Mouse (Mus musculus): ENCODE results near the gene Mapkapk3.
A peak's percentile ranks its signal among the peaks of the same experiment; 100 is the strongest.

Mapkapk3 gene

DNA sequence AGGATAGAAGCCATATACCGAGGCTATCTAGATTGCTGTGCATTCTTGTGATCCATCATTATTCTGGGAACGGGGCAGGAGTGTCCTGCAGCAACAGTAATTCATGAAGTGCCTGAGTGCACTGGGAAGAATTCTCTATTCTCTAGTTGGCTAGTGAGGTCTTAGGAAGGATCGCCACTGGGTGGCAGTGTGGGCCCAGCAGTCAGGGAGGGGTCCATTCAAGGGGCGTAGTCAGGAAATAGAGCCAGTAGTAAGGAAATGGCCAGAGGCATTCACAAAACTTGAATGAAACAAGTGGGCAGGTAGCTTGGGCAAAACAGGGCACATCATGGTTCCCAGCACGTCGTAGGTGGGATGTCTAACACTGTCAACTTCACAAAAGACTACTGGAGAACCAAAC is 4.6 kb upstream of the Mapkapk3 start:
- DNase-seq (ENCODE audit: low read depth in 2 of 2, low spot score in 2 of 2) = peak; percentile 59 to 81

DNA sequence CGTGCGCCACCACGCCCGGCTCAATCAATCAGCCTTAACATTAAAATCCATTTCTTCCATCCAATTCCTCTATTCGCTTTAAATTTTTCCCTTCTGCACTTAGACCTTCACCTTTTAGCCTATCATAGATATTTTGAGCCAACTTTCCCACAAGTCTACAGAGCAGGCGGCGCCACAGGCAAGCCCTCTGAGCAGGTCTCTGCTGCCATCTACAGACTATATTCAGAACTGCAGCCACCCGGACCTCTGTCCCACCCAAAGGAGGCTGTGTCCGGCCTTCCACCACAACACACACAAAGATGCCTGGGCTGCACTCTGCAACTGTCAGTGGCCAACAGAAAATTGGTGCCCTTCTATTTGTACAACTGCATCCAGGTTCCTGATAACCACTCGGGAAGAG is 1.2 kb upstream of the Mapkapk3 start:
- peak; percentile 71 to 72 for DNase-seq (ENCODE audit: low read depth in 2 of 2, low spot score in 2 of 2)

DNA sequence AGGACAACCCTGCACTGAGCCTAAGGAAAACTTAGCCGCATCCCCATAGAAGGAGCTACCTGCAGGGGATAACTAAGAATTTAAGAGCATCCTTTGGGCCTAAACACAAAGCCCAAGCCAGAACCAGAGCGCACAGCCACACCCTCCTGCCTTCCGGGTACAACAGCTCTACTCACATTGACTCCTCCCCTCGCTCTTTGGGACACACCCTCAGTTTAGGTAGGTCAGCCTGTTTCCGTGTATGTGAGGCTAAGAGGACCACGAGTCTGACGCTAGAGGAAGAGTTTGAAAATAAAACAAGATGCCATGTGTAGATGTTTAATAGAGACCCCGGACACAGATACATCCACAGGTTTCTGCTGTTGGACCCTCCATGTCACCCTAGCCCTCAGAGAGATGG is 966 bp downstream of the Mapkapk3 start:
- DNase-seq (ENCODE audit: low read depth in 2 of 2, low spot score in 2 of 2) = peak; percentile 55 to 68

DNA sequence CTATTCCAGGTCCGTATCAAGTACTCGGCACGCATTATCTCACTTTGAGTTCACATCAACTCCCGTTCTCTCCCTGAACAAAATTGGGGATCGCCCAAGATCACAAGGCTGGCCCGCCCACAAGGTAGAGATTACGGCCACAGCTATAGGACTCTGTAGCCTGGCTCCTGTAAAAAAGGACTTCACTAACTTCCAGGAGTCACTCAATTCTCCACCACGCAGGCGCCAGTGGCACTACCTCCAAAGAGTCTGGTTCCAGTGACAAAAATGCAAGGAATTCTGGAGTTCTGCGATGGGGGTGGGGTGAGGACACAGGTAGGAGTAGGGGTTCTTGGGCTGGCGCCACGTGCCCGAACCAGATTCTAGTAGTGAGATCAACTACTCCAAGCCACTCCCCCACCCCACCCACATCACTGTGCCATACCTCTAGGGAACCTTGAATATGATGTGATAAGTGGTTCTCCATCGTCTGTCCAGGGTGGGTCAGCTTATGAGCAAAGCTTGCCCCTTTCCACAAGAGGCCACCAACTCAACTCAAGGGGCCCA is 1.5 kb downstream of the Mapkapk3 start:
- DNase-seq (ENCODE audit: low read depth in 2 of 2, low spot score in 2 of 2) = no peak

DNA sequence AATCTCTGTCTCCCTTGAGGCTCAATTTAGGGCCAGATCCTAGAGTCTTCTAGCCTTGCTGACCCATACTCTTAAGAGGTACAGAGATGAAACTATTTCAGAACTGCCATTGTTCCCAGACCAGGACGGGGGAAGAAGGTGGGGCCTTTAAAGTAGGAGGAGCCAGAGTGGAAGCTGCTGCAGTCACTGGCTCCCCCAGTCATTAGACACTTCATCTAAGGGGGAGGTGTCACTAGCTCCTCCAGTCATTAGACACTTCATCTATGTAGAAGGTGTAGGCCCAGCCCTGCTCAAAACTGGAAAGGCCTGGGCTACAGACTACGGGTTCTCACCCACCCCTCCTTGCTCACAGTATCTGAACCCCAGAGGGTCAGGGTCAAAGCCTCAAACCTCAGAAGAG is 2.4 kb downstream of the Mapkapk3 start:
- DNase-seq (ENCODE audit: low read depth in 2 of 2, low spot score in 2 of 2) = no peak

DNA sequence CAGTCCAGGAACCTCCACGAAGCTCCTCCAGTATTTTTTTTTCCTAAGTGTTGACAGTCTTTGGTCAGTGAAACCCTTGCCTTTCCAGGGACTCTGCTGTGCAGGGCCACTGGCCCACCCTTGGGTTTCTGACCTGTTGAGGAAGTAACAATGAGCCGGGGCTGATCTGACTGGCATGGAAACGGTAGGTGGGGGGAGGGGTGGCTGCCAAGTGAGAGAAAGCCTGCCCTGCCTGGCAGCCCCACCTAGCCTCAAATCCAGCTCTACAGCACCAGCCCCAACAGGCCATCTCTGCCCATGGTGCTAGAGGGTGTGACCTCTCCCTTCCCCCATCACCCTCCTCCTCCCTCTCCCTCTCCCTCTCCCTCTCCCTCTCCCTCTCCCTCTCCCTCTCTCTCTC is 4.7 kb downstream of the Mapkapk3 start:
- DNase-seq (ENCODE audit: low read depth in 2 of 2, low spot score in 2 of 2) = no peak

DNA sequence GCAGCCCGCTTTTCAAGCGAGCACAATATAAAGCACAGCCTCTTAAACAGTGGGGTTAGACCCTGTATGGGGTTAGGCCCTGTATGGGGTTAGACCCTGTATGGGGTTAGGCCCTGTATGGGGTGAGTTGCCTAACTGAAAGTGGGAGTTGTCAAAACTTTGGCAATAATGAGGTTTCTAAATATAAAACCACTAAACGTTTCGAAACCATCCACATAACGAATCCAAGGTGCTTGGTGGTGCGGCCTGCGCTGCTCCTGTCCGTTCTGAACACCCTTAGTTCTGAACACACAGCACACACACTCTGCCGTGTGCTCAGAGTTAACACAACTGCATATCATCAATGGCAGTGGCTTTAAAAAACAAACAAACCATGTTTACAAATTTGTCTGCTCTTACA is 6.7 kb downstream of the Mapkapk3 start:
- DNase-seq (ENCODE audit: low read depth in 2 of 2, low spot score in 2 of 2) = no peak

DNA sequence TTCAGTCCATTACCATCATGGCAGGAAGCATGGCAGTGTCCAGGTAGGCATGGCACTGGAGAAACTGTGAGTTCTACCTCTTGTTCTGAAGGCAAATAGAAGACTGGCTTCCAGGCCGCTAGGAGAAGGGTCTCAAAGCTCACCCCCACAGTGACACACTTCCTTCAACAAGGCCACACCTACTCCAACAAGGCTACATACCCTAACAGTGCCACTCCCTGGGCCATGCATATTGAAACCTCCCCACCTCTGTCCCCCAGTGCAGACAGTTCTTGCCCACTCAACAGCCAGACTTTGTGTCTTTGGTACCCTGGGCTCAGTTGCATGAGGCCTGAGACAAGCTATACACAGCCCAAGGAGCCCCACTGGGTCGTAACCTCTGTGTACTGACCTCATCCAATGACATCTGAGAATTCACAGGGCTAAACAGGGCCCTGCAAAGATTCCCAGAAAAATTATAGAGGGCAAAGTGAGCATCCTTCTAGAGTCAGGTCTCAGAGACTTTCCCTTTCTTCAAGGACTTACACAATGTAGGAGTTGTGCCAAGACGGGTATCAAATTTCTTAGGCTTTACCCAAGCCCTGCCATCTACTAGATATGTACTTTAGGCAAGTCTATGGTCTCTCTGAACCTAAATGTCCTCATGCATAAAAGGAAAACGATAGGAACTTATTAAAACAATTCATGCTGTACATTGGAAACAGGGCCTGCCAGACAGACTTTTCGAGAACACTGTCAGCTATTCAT is 8.3 kb downstream of the Mapkapk3 start:
- DNase-seq (ENCODE audit: low read depth in 2 of 2, low spot score in 2 of 2) = no peak

DNA sequence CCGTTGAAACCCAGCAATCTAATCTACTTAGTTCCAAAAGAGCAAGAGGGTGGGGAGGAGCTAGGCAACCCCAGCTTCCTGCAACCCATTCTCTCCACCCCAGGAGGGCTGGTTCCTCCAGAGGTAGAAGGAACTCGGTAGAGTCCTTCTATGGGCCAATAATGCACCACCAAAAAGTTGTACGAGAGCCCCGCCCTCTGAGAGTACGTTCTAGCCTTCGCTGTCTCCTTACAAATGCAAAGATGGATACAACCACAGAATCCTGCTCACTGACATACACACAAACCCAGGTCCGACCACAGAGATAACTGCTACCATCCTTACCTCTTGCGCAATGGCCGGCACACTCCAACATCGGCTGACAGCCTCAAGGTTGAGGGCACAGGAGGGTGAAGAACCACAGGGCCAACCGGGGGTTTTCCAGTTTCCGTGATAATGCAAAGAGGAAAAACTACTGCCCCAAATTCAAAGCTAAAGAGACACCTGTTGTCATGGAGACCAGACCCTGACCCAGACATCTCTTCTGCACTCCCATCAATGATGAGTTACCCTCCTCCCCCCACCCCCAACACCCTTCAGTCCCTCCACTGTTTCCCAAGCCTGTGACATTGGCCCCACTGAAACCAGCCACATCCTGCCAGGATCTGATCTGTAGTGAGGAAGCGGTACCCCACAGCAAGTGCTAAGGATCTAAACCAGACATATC is 9.2 kb downstream of the Mapkapk3 start:
- DNase-seq (ENCODE audit: low read depth in 2 of 2, low spot score in 2 of 2) = peak in 1 of 2 experiments; percentile 30

DNA sequence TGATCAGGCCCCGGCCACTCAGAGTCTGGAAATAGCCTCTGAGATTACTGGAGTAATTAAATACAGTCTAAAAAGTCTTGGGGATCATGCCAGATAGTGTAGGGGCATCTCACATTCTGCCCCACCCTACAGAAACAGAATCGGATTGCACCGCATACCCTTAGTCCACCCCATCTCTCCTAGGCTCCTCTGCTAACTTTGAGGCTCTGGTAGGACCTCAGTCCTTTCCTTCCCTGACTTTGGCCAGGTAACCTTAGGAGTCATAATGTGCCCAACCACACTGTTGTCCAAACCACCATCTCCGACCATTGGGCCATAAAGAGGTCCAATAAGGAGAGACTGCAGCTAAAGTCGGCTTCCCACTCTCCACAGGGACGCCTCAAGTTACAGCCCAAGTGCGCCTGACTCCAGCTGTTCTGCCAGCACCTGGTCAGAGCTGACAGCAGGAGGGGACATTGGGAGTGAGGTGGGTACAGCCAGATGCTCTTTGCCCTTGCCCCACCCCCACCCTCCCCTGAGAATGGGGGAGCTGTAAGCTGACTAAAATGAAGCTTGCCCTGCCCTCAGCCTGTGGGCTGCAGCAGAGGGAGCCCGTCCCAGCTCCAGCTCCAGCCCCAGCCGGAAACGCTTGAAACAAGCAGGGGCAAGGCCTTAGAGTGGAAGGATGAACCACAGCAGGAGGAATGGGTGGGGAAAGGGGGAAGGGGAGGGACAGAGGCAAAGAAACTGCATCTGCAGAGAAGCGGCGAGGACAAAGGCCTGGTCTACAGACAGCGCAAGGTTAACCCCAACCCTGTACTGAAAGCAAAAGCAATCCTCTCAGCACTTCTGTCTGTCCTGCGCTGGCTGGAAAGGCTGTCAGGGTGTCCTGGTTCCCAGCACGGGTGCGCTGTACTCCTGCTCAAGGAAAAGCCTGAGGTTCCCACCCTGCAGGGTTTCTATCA is 10.0 kb downstream of the Mapkapk3 start:
- no peak for DNase-seq (ENCODE audit: low read depth in 2 of 2, low spot score in 2 of 2)

DNA sequence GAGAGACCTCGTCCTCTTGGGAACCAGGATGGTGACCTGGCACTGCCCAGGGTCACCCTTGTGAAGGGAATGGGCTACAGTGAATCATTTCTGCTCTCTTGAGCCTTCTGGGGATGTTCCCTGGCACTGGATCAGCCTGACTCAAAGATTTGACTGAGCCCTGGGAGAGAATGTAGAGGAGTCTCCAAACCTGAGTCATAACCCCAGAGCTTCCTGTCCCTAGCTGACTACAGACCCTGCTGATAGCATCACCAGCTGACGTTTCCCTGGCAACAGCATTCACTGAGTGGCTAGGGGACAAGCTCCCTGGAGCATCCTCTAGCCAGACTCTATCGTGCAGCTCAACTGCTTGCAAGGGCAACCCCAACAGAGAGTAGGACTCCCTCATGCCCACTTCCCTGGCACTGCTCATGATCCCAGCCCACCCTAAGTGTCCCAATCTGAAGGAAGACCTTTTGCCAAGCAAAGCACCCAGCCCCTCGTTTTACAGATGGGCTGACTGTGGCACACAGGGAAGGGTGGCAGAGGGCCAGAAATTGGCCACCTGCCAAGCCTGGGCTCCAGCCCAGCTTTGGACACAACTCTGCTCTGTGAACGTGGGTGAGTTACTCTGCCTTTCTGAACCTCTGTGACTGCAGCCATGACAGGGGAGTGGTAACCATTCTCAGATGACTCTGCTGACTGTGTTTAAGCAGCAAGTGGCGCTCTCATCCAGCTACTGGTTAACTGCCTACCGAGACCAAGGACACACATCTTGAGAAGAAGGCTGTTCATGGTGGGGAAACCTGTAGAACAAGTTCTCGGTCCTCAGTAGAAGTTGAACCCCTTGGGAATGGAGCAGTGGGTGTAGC is 10.9 kb downstream of the Mapkapk3 start:
- DNase-seq (ENCODE audit: low read depth in 2 of 2, low spot score in 2 of 2) = no peak

DNA sequence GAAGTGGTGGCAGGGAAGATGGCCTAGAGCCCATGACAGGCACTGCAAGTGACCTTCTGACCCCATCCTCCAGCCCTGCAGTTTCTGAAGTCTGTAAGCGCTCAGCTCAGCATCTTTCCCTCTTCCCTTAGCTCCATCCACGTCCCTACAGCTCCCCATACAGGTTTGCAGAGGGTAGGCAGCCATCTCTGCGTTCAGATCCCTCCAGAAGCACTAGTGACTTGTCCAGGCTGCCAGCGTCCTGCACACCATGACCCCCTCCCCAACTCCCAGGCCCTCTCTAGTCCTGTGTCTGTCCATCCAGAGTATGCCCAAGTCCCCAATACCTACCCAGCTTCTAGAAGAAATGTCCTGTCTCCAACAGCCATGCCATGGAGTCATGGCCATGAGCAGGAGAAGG is 11.6 kb downstream of the Mapkapk3 start:
- DNase-seq (ENCODE audit: low read depth in 2 of 2, low spot score in 2 of 2) = no peak

DNA sequence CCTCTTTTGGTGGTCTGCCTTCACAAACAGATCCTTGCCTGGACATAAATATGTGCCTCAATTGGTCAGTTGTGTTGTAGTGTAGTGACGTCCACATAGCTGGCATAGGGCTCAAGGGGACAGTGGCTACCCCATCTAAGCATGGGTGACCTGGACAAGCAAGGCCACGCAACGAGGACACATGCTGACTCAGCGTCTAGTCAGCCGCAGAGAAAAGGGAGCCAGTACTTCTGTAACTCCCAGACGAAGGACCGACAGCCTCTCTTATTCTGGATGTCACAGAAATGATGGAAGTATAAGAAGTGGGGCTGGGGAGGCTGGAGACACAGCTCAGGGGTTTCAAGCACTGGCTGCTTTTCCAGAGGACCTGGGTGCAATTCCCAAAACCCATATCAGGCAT is 12.1 kb downstream of the Mapkapk3 start:
- no peak for DNase-seq (ENCODE audit: low read depth in 2 of 2, low spot score in 2 of 2)

DNA sequence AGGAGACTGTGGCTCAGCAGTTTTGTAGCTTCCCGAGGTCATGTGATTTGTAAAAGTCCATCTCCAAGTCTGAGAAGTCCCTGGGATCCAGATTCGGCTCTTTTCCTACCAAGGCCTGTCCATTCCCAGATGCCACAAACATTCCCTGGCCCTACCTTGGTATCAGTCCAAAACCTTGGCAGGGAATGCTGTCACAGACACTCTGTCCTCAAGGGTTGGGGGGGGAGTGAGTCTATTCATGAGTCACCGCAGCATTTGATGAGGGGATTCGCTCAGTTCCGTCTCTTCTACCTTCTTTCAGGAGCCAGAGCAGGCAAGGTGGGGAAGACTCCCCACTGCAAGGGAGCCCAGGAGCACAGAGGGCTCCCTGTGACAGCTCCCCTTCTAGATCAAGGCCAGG is 14.0 kb downstream of the Mapkapk3 start:
- DNase-seq (ENCODE audit: low read depth in 2 of 2, low spot score in 2 of 2) = no peak

DNA sequence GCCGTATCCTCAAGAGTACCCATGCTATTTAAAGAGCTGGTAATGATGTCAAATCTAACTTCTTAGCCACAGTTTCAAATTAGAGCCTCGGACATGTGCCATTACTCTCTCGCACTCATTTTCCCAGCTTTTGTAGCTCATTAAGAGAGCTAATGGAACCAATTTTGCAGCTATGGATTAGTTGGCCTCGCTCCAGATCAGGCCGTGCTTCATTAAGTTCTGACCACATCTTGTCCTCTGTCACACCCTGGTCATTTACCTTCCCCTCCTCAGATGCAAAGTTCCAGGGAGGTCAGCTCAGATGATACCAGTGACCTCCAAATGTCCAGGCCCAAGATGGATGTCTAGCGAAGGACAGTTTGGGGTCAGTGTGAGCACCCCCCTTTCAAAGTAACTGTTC is 14.9 kb downstream of the Mapkapk3 start:
- DNase-seq (ENCODE audit: low read depth in 2 of 2, low spot score in 2 of 2) = no peak

DNA sequence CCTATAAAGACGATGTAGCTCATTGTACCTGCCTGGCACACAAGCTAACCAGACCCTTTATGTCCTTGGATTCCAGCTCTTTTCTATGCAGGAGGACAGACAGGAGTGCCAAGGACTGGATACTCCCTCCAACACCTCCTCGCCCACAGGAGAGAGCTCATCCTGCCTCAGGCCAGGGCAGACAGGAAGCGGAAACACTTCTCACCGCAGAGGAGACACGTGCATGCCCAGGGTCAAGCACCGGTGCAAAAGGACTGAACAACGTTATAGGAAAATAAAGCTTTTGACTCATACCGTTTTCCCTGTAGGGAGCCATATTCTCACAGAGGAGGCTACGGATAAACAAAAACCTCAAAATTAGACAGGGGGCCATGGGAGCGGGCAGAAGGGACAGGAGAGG is 16.5 kb downstream of the Mapkapk3 start:
- DNase-seq (ENCODE audit: low read depth in 2 of 2, low spot score in 2 of 2) = no peak

DNA sequence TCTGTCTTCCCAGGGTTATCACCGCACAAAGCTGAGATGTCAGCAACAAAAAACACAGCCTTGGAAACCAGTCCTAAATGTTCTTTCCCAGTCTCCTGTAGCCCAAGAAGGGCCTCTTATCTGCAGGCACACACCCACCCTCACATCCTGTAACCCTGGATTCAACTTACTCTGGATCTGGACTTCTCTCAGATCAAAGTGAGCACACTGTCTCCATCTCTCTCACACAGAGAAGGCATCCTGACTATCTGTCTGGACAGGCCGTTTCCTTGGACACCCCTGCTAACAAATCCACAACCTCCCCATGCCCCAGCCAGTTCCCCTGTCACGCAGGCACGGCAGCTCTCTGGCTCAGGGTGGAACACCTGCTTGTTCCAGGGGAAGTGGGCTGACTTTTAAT is 17.4 kb downstream of the Mapkapk3 start:
- DNase-seq (ENCODE audit: low read depth in 2 of 2, low spot score in 2 of 2) = no peak

DNA sequence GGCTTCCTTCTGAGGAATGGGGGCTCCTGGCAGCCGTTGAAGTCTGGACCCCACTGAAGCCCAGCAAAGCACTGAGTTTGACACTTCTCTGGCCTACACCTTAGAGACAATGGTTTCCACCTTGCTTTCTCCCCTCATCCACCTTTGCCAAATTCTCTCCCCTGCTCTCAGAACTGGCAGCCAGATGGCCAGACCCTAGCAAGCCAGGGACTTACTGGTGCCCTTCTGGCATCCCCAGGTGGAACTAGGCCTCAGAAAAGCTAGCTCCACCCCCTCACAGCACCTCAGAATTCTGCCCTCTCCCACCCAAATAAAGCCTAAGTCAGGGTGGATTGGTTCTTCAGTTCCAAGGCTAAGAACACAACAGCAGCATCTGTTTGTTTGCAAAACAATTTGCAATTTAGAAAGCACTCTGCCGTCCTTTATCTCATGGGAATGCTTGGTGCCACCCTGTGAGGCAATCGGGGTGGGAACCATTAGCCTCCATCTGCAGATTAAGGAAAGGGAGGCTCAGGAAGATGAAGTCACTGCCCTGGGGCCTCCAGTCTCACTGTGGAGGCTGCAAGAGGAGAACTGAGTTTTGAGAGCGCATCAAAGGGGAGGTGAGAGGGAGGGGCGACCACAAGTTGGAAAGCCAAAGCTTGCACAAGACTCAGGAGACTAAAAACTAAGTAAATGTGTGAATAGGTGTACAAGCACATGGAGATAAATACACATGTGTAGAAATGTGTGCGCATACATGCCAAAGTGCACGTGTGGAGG is 18.3 kb downstream of the Mapkapk3 start:
- DNase-seq (ENCODE audit: low read depth in 2 of 2, low spot score in 2 of 2) = no peak

DNA sequence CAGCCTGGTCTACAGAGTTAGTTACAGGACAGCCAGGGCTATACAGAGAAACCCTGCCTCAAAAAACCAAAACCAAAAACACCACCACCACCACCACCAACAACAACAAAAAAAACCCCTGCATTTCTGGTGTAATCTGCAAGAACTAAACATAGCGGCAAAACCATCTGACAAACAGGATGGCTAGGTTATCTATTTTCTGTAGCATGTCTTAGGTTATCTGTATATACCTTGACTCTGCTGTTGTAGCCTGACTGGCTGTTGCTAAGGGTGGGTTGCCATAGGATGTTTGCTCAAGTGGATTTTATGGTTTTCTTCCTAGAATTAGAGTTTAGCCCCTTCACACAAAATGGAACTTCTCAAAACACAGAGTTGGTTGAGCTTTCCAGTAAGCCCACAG is 19.9 kb downstream of the Mapkapk3 start:
- no peak for DNase-seq (ENCODE audit: low read depth in 2 of 2, low spot score in 2 of 2)
